Mouse (Mus musculus) stomach, embryonic 16.5 days (tissue): ENCODE results near the gene Ghrh. TPM values are rescaled to one million over a fixed set of nuclear protein-coding genes. Genes with fewer than 3 reads are reported as not detected.
A peak's percentile ranks its signal among the peaks of the same experiment; 100 is the strongest.

Source experiments
- ATAC-seq: fragments of 200-750 bp; cut with Nextera tagmentation; 2 replicates; pipeline ENCODE4 v1.8.0; 2017; ENCODE audit warnings: moderate number of reproducible peaks, moderate TSS enrichment; ENCODE audit not compliant: insufficient read depth, low FRiP score
- H3K27ac ChIP-seq: fragments of 300-500 bp; sonication (generic); 2 replicates; pipeline ENCODE4 v1.5.1; 2014; ENCODE audit warnings: low read length
- H3K27me3 ChIP-seq: fragments of 300-500 bp; sonication (generic); 2 replicates; pipeline ENCODE4 v1.6.1; 2014; ENCODE audit warnings: low read length, control low read depth, mixed read lengths; ENCODE audit not compliant: control insufficient read depth, insufficient read depth
- H3K36me3 ChIP-seq: fragments of 300-500 bp; sonication (generic); 2 replicates; pipeline ENCODE4 v1.6.1; 2014; ENCODE audit warnings: low read length; ENCODE audit not compliant: control insufficient read depth, insufficient read depth
- H3K4me1 ChIP-seq: fragments of 300-500 bp; sonication (generic); 2 replicates; pipeline ENCODE4 v1.6.1; 2014; ENCODE audit warnings: low read length, control low read depth, mixed read lengths; ENCODE audit not compliant: control insufficient read depth, insufficient read depth
- H3K4me2 ChIP-seq: fragments of 300-500 bp; sonication (generic); 2 replicates; pipeline ENCODE4 v1.6.1; 2014; ENCODE audit warnings: low read depth, low read length, mixed read lengths
- H3K4me3 ChIP-seq: fragments of 300-500 bp; sonication (generic); replicated peaks from 2 replicates; pipeline ENCODE4 v1.5.1; 2014; ENCODE audit warnings: mild to moderate bottlenecking, low read length
- H3K9ac ChIP-seq: fragments of 300-500 bp; sonication (generic); 2 replicates; pipeline ENCODE4 v1.6.1; 2014; ENCODE audit warnings: low read length
- H3K9me3 ChIP-seq: fragments of 300-500 bp; sonication (generic); replicated peaks from 2 replicates; pipeline ENCODE4 v1.6.1; 2016; ENCODE audit warnings: low read length, control low read depth; ENCODE audit not compliant: control insufficient read depth
- WGBS: fragments of 180-500 bp; shearing (Covaris S2); extraction: QIAGEN DNeasy Blood & Tissue Kit; methylation state at CpG from one replicate; pipeline ENCODE4 v1.1.7; 2014; 5-methylcytosine and 5-hydroxymethylcytosine counted together
- polyA plus RNA-seq: library from polyadenylated mRNA; unstranded; fragments of >200 nt; fragmentation: Nextera tagmentation; extraction: Ambion mirVana; gene quantifications from 2 replicates; pipeline ENCODE4 v1.2.1, GENCODE M21; 2015

Gene Ghrh
- polyA plus RNA-seq, 1 experiment from 2014 or later = 0.30 TPM

DNA sequence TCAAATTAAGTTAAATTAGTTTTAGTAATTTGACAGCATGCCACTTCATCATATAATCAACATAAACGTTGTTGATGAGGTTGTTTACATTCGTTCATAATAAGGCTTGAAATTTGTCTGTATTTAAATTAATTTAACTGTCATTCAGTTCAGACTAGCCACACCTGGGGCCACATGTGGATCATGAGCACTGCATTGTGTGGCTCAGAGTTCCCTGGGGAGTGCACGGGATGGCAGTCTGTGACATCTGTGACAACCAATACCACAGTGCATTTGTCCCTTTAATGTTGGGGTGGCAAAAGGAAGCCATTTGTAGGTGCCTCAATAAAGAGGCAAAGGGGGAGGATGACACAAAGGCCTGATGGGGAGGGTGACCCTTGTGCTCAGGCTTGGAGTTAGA lies 29.7 kb upstream of the Ghrh start:
- H3K27ac ChIP-seq = no peak overlapping the region
- no peaks in the 10 kb centered on the region for H3K27me3 ChIP-seq
- no peak for ATAC-seq
- no peaks in the 10 kb centered on the region for H3K9me3 ChIP-seq
- WGBS = 58% methylated on average over 3 of the region's 3 CpGs
- H3K36me3 ChIP-seq = 0 out of 2 replicates have a peak, but pooled peaks cover 4% of the 10 kb centered on the region
- no peak overlapping the region for H3K4me3 ChIP-seq
- peaks cover 24% of the 10 kb centered on the region for H3K4me1 ChIP-seq
- no peak overlapping the region for H3K4me2 ChIP-seq
- H3K9ac ChIP-seq = no peak overlapping the region

DNA sequence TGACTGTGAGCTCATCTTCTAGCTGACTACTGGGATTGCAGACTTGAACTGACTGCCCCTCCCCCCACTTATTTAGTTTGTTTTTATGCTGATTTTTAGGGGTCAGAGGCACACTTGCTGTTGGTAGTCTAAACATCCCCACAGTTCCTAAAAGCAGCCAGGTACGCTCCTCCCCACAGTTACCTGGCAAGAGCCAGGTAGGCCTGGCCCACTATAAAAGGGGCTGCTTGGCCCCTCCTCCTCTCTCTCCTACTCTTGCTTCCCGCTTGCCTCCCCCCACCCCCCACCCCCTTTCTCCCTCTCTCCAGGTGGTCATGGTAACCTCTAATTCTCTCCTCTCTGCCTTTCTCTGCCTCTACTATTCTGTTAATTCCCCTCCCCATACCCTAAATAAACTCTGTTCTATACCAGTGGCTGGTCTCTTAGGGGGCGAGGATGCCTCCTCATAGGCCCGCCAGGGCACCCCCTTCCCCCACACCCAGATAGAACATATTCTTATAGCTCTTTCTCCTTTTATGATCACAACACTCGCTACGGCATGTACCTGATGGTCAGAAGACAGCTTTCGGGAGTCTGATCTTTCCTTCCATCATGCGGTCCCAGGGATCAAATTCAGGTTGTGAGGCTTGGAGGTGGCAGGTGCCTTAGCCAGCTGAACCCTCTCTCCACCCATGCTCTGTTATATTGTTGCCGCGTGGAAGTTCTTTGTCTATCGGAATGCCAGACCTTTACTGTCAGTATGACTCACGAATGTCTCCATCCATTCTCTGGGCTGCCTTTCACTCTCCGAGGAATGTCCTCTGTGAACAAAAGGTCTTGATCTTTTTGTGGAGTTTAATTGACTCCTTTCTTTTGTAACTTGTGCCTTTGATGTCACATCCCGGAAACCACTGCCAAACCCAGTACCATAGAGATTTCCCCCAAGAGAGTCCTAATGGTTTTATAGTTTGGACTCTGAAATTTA lies 28.8 kb upstream of the Ghrh start:
- ATAC-seq = no peak
- Histone ChIP-seq H3K9me3 (no peaks in the 10 kb centered on the region), H3K4me2 (no peak overlapping the region), H3K9ac (no peak overlapping the region), H3K4me1 (peaks cover 32% of the 10 kb centered on the region), H3K4me3 (no peak overlapping the region), H3K27me3 (no peaks in the 10 kb centered on the region), H3K27ac (peak overlapping the region; percentile 27; the same call in 1 of the 2 replicates), H3K36me3 (0 out of 2 replicates have a peak, but pooled peaks cover 4% of the 10 kb centered on the region)
- WGBS = 50% methylated on average over 14 of the region's 14 CpGs

DNA sequence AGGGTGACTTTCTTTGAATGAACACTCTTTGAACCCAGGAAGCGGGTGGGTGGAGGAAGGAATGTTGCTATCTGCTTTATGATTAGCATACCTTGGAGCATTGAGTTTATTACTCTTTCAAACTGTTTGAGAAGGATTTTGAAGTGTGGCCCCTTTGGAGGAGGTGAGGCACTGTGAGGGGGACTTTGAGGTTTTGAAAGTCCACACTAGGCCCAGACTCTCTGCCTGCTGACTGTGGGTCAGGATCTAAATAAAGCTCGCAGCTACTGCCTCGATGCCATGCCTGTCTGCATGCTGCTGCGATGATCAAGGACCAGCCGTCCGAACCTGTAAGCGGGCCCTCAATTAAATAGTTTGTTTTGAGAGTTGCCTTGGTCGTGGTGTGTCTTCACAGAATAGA lies 27.7 kb upstream of the Ghrh start:
- whole genome bisulfite sequencing = 57% methylated on average over 8 of the region's 8 CpGs
- Histone ChIP-seq H3K4me3 (no peak overlapping the region), H3K27ac (no peak overlapping the region), H3K36me3 (0 out of 2 replicates have a peak, but pooled peaks cover 4% of the 10 kb centered on the region), H3K4me1 (peaks cover 35% of the 10 kb centered on the region), H3K9ac (no peak overlapping the region), H3K27me3 (no peaks in the 10 kb centered on the region), H3K4me2 (no peak overlapping the region), H3K9me3 (no peaks in the 10 kb centered on the region)
- ATAC-seq = no peak

DNA sequence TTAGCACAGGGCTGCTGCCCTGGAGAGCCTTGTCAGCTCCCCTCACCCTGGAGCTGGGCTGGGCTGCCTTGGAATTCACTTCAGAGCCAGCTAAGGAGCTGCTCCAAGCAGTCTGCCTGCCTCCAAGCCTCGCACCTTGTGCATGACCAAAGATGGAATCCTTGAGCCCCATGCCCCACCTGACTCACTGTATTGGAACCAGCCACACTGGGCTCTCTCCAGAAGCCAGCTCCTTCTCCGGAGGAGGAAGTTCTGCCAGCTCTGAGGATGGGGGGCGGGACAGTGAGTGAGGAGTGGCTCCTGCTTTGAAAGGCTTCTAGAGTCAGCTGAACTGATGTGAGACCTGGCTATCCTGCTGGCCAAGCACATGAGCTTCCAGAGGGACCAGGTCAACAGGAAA lies 26.4 kb upstream of the Ghrh start:
- H3K4me2 ChIP-seq = no peak overlapping the region
- 0 out of 2 replicates have a peak overlapping the region, but pooled peaks have one; percentile 3 for H3K9ac ChIP-seq
- H3K4me1 ChIP-seq = peaks cover 35% of the 10 kb centered on the region
- H3K9me3 ChIP-seq = no peaks in the 10 kb centered on the region
- H3K27ac ChIP-seq = peak overlapping the region; percentile 64
- H3K36me3 ChIP-seq = no peaks in the 10 kb centered on the region
- 69% methylated on average over 3 of the region's 3 CpGs for WGBS
- peak; percentile 67; the same call in 1 of the 2 replicates for ATAC-seq
- H3K27me3 ChIP-seq = no peaks in the 10 kb centered on the region
- no peak overlapping the region for H3K4me3 ChIP-seq

DNA sequence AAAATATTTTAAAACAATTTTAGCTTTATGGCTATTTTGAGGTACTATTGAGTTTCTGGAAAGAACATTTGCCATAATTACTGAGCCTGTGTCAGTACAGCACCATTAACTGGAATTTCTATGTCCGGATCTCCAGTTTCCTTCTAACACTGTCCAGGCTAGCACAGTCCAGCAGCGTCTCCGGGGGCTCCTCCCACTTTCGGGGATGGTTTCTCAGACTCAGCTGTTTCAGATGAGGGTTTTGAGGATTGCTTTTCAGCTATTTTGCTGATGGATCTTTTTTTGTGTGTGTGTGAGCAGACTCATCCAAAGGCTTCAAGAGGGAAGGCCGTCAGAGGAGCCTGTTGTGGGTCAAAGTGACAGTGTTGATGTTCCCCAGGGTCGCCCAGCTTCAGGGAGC lies 24.4 kb upstream of the Ghrh start:
- 49% methylated on average over 6 of the region's 6 CpGs for WGBS
- H3K27me3 ChIP-seq = no peaks in the 10 kb centered on the region
- H3K9me3 ChIP-seq = no peaks in the 10 kb centered on the region
- H3K4me2 ChIP-seq = no peak overlapping the region
- ATAC-seq = no peak
- H3K4me1 ChIP-seq = peaks cover 36% of the 10 kb centered on the region
- H3K36me3 ChIP-seq = no peaks in the 10 kb centered on the region
- peak overlapping the region; percentile 34; the same call in 1 of the 2 replicates for H3K27ac ChIP-seq
- H3K9ac ChIP-seq = no peak overlapping the region
- H3K4me3 ChIP-seq = no peak overlapping the region

DNA sequence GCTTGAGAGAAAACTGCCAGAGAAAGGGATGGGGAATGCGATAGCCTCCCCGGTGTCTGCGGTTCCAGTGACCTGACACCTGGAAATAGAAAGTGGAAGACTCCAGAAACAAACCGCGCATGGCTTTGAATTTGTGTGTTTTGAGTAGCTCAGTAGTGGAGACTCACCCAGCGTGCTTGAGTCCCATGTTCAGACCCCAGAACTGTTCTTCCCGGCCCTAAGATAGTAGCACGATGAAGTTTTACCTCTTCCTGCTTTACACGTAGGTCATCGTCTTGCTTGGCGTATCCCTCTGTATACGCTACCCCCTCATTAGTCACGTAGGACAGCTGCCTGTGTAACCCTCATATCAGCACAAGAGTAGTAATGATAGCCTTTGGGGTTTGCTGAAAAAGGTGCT lies 20.7 kb upstream of the Ghrh start:
- Histone ChIP-seq H3K27me3 (no peaks in the 10 kb centered on the region), H3K27ac (peak overlapping the region; percentile 97), H3K9me3 (no peaks in the 10 kb centered on the region), H3K4me1 (peaks cover 18% of the 10 kb centered on the region), H3K9ac (peak overlapping the region; percentile 95), H3K4me2 (peak overlapping the region; percentile 81), H3K36me3 (no peaks in the 10 kb centered on the region), H3K4me3 (peak overlapping the region; percentile 88)
- 0 out of 2 replicates have a peak, but pooled peaks have one; percentile 17 for ATAC-seq
- WGBS = under 1% methylated on average over 13 of the region's 13 CpGs

DNA sequence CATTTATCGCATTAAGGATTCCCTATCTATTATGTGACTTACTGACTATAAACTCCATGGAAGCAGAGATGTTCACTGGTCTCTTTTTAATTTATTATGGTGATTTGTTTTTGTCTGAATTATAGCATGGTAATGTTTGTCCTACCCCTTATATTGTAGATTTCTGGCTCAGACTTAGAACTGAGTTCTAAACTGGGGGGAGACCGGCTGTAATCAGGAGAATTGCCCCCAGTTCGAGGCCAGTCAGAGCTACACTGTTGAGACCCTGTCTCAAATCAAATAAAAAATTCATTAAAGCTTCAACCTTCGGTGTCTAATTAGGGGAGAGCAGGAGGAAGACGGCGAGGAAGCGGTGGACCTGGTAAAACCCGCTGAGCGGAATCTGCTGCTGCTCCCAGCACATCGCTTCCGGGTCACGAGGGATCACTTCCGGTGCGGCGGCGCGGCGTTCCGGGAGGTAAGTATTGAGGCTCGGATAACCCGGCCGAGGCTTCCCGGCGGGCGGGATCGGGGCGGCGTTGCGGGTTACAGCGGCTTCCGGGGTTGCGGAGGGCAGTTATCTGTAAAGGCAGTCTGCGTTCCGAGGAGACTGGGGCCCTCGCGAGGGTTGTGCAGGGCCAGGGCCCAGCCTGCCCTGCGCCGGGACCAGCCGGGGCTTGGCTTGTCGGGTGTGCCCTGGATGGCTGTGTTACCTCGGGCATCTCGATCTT lies 20.0 kb upstream of the Ghrh start, which contains the start of gene Manbal:
Gene Manbal (plus strand): TSS at position 411 of the 710 bp plus-strand sequence.
- no peaks in the 10 kb centered on the region for H3K36me3 ChIP-seq
- peaks cover 18% of the 10 kb centered on the region for H3K4me1 ChIP-seq
- H3K4me3 ChIP-seq = peak within 1 kb of the TSS; percentile 88
- WGBS = 4% methylated on average over 42 of the region's 42 CpGs
- H3K4me2 ChIP-seq = peak within 1 kb of the TSS; percentile 81
- no peaks in the 10 kb centered on the region for H3K27me3 ChIP-seq
- H3K9ac ChIP-seq = peak within 1 kb of the TSS; percentile 95
- peak within 1 kb of the TSS; percentile 97 for H3K27ac ChIP-seq
- peak; percentile 86 for ATAC-seq
- H3K9me3 ChIP-seq = no peaks in the 10 kb centered on the region

DNA sequence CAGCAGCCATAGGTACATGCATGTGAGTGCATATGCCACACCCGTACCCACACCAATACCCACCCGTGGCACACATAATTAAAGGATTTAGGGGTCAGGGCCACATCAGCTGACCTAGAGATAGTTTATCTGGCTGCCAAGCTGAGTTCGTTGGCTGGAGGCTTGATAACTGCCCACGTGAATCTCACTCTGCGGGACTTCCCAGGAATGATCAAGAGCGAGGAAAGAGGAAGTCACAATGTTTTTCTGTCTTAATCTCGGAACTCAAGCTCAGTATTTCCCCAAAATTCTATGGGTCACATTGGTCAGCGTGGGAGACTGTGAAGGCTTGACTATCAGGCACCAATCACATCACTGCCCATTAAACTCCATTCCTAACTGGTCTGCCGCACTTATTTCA lies 19.5 kb upstream of the Ghrh start:
- Histone ChIP-seq H3K4me1 (peaks cover 16% of the 10 kb centered on the region), H3K27me3 (no peaks in the 10 kb centered on the region), H3K9ac (peak overlapping the region; percentile 95; the same call in 1 of the 2 replicates), H3K27ac (no peak overlapping the region; the same call in 1 of the 2 replicates), H3K4me2 (peak overlapping the region; percentile 81), H3K9me3 (no peaks in the 10 kb centered on the region), H3K36me3 (no peaks in the 10 kb centered on the region), H3K4me3 (peak overlapping the region; percentile 88)
- ATAC-seq = no peak
- 70% methylated on average over 9 of the region's 9 CpGs for WGBS

DNA sequence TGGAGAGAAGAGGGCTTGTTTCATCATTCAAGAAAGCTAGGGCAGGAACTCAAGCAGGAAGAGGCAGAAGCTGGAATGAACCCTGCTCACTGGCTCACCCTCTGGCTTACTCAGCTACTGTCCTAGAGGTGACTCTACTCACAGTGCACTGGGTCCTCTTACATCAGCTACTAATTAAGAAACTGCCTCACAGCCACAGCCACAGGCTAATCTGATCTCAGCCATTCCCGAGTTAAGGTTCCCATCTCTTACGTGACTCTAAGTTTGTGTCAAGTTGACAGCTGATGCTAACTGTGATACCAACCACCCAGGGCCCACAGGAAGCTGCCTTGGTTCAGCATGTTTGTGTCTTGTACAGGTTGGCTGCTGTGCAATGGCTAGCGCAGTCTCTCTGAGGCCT lies 15.7 kb upstream of the Ghrh start:
- Histone ChIP-seq H3K9me3 (no peaks in the 10 kb centered on the region), H3K4me1 (peaks cover 7% of the 10 kb centered on the region), H3K4me2 (no peak overlapping the region), H3K27me3 (no peaks in the 10 kb centered on the region), H3K4me3 (no peak overlapping the region), H3K9ac (no peak overlapping the region), H3K27ac (no peak overlapping the region), H3K36me3 (no peaks in the 10 kb centered on the region)
- WGBS = 78% methylated on average over 3 of the region's 3 CpGs
- no peak for ATAC-seq
